Mouse (Mus musculus): ENCODE results near the gene Cdh22.

Gene Cdh22

GRCm38 (mm10) chr2:165207689-165208088 lies 27.0 kb downstream of the Cdh22 start:
- no peak for DNase-seq (ENCODE audit: low spot score)

- no peak for DNase-seq (ENCODE audit: low spot score)
Observed at GRCm38 (mm10) chr2:165207086-165207485, 27.6 kb downstream of the Cdh22 start.

GRCm38 (mm10) chr2:165205486-165205885 lies 29.2 kb downstream of the Cdh22 start:
- no peak for DNase-seq (ENCODE audit: low spot score)

GRCm38 (mm10) chr2:165204931-165205330 lies 29.7 kb downstream of the Cdh22 start:
- DNase-seq (ENCODE audit: low spot score): no peak

GRCm38 (mm10) chr2:165201761-165202751 lies 32.6 kb downstream of the Cdh22 start:
- no peak for DNase-seq (ENCODE audit: low spot score)

GRCm38 (mm10) chr2:165197546-165197945 lies 37.1 kb downstream of the Cdh22 start:
- DNase-seq (ENCODE audit: low spot score): no peak

- DNase-seq (ENCODE audit: low spot score): no peak
Observed at GRCm38 (mm10) chr2:165195411-165196182, 39.1 kb downstream of the Cdh22 start.

GRCm38 (mm10) chr2:165191483-165191882 lies 43.2 kb downstream of the Cdh22 start:
- no peak for DNase-seq (ENCODE audit: low spot score)

- DNase-seq (ENCODE audit: low spot score): no peak
Observed at GRCm38 (mm10) chr2:165189546-165189945, 45.1 kb downstream of the Cdh22 start.

GRCm38 (mm10) chr2:165187648-165188380 lies 46.8 kb downstream of the Cdh22 start:
- DNase-seq (ENCODE audit: low spot score): no peak

- peak; percentile 58 for DNase-seq (ENCODE audit: low spot score)
Observed at GRCm38 (mm10) chr2:165184015-165184633, 50.5 kb downstream of the Cdh22 start.

- no peak for DNase-seq (ENCODE audit: low spot score)
Observed at GRCm38 (mm10) chr2:165182085-165182976, 52.3 kb downstream of the Cdh22 start.

- DNase-seq (ENCODE audit: low spot score): no peak
Observed at GRCm38 (mm10) chr2:165179231-165179630, 55.4 kb downstream of the Cdh22 start.

GRCm38 (mm10) chr2:165176965-165177364 lies 57.7 kb downstream of the Cdh22 start:
- DNase-seq (ENCODE audit: low spot score): no peak

- peak; percentile 16 for DNase-seq (ENCODE audit: low spot score)
Observed at GRCm38 (mm10) chr2:165166664-165167435, 67.8 kb downstream of the Cdh22 start.

- DNase-seq (ENCODE audit: low spot score): no peak
Observed at GRCm38 (mm10) chr2:165162221-165162620, 72.4 kb downstream of the Cdh22 start.

- peak; percentile 77 for DNase-seq (ENCODE audit: low spot score)
Observed at GRCm38 (mm10) chr2:165160466-165160865, 74.2 kb downstream of the Cdh22 start.

GRCm38 (mm10) chr2:165159055-165159688 lies 75.5 kb downstream of the Cdh22 start:
- DNase-seq (ENCODE audit: low spot score): peak; percentile 82

GRCm38 (mm10) chr2:165158317-165158716 lies 76.3 kb downstream of the Cdh22 start:
- no peak for DNase-seq (ENCODE audit: low spot score)
